8 mouse cellular contexts compared by ENCODE assay signal in the genomic region with DNA sequence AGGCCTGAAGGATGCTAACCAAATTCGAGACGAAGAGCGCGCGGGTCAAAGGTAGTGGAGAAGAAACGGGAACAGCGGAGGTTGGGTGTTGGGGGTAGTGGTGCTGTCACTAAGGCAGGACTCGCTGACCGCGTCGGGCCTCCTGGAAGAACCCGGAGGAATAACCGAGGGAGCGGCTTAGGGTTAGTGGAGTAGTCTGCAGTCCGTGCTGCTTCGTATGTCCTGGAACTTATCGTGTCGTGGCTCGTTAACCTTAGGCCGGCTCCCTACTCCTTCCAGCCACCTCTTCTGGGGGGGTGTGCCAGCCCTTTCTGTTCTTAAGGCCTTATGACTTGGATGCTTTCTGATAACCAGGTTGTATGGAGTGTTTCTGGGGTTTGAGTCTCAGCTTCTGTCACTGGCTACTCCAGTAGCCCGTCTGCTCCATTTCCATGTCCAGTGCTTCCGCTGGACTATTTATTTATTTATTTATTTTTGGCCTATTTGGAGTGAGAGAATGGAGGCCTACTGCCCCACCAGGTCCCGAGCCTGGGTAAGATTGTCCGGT. TPM values are rescaled to one million over a fixed set of nuclear protein-coding genes. Genes with fewer than 3 reads are reported as not detected.
A peak's percentile ranks its signal among the peaks of the same experiment; 100 is the strongest.
DNase-seq lines count a peak whose midpoint lies in the region; ATAC-seq and TF ChIP-seq lines count a peak whose summit lies in the region.

No protein-coding gene starts in this region.

- TF ChIP-seq CTCF in testis, adult 2 months (IDR thresholded peaks at IDR 0.05; ENCODE audit: control insufficient read depth, insufficient read depth, insufficient replicate concordance, low read depth, low read length), result no peak

- ATAC-seq in forebrain, embryonic 11.5 days (replicated peaks; ENCODE audit: low FRiP score), result peak; percentile 79
- peak; percentile 73 for ATAC-seq in liver, embryonic 12.5 days
- ATAC-seq in stomach, embryonic 16.5 days (ENCODE audit: insufficient read depth, low FRiP score), result peak; percentile 75

- no peaks in the 10 kb centered on the region for H3K36me3 ChIP-seq in testis, adult 2 months (ENCODE audit: control insufficient read depth, insufficient read depth, low read length)
- H3K36me3 ChIP-seq in forebrain, embryonic 11.5 days (ENCODE audit: control insufficient read depth, insufficient read depth, low read length), result no peaks in the 10 kb centered on the region; the same call in 1 of the 2 replicates
- H3K36me3 ChIP-seq in liver, embryonic 12.5 days, result peaks cover 34% of the 10 kb centered on the region
- H3K36me3 ChIP-seq in stomach, embryonic 16.5 days (ENCODE audit: control insufficient read depth, insufficient read depth, low read length), result peaks cover 5% of the 10 kb centered on the region; the same call in 1 of the 2 replicates

- H3K4me3 ChIP-seq in testis, adult 2 months (ENCODE audit: control insufficient read depth, low read depth, low read length), result peak overlapping the region; percentile 96
- peak overlapping the region; percentile 78 for H3K4me3 ChIP-seq in forebrain, embryonic 11.5 days (ENCODE audit: low read depth, low read length)
- peak overlapping the region; percentile 84 for H3K4me3 ChIP-seq in liver, embryonic 12.5 days
- H3K4me3 ChIP-seq in stomach, embryonic 16.5 days (replicated peaks; ENCODE audit: low read length), result peak overlapping the region; percentile 76

- H3K4me2 ChIP-seq in forebrain, embryonic 11.5 days (ENCODE audit: low read depth, low read length, severe bottlenecking), result peak overlapping the region; percentile 71
- H3K4me2 ChIP-seq in liver, embryonic 12.5 days, result peak overlapping the region; percentile 76
- peak overlapping the region; percentile 65 for H3K4me2 ChIP-seq in stomach, embryonic 16.5 days (ENCODE audit: low read depth, low read length)

- H3K27me3 ChIP-seq in testis, adult 2 months (ENCODE audit: control insufficient read depth, insufficient read depth, low read length), result no peaks in the 10 kb centered on the region
- no peaks in the 10 kb centered on the region for H3K27me3 ChIP-seq in forebrain, embryonic 11.5 days (ENCODE audit: control insufficient read depth, insufficient read depth, low read length)
- H3K27me3 ChIP-seq in liver, embryonic 12.5 days (replicated peaks), result no peaks in the 10 kb centered on the region
- no peaks in the 10 kb centered on the region for H3K27me3 ChIP-seq in stomach, embryonic 16.5 days (ENCODE audit: control insufficient read depth, insufficient read depth, low read length)

- no peaks in the 10 kb centered on the region; the same call in 1 of the 2 replicates for H3K4me1 ChIP-seq in testis, adult 2 months (ENCODE audit: control insufficient read depth, insufficient read depth, low read length)
- H3K4me1 ChIP-seq in forebrain, embryonic 11.5 days (replicated peaks; ENCODE audit: control insufficient read depth, insufficient read depth, low read length), result no peaks in the 10 kb centered on the region; the same call in 1 of the 2 replicates
- peaks cover 33% of the 10 kb centered on the region for H3K4me1 ChIP-seq in liver, embryonic 12.5 days
- peaks cover 9% of the 10 kb centered on the region for H3K4me1 ChIP-seq in stomach, embryonic 16.5 days (ENCODE audit: control insufficient read depth, insufficient read depth, low read length)

- 3% methylated on average over 24 of the region's 24 CpGs for WGBS in forebrain, embryonic 11.5 days
- 1% methylated on average over 24 of the region's 24 CpGs for WGBS in liver, embryonic 12.5 days (ENCODE audit: insufficient replicate concordance)
- WGBS in stomach, embryonic 16.5 days, result under 1% methylated on average over 24 of the region's 24 CpGs

- H3K9me3 ChIP-seq in forebrain, embryonic 11.5 days (ENCODE audit: control insufficient read depth, low read length), result no peaks in the 10 kb centered on the region
- no peaks in the 10 kb centered on the region for H3K9me3 ChIP-seq in liver, embryonic 12.5 days (replicated peaks)
- no peaks in the 10 kb centered on the region for H3K9me3 ChIP-seq in stomach, embryonic 16.5 days (replicated peaks; ENCODE audit: control insufficient read depth, low read length)

- no peak for DNase-seq in testis, postnatal 10 days (ENCODE audit: low spot score)
- no peak for DNase-seq in forebrain, embryonic 11.5 days (ENCODE audit: low spot score)
- DNase-seq in layer of hippocampus, adult 11-12 months (ENCODE audit: low spot score), result no peak
- no peak for DNase-seq in layer of hippocampus, adult 9-11 months
- no peak for DNase-seq in cerebellum, adult 11 months

- no peak for TF ChIP-seq POLR2A in testis, adult 2 months (IDR thresholded peaks at IDR 0.05; ENCODE audit: control insufficient read depth, low read depth, low read length)

- peak overlapping the region; percentile 84 for H3K27ac ChIP-seq in testis, adult 2 months (ENCODE audit: control insufficient read depth, insufficient read depth, low read depth, low read length)
- no peak overlapping the region; the same call in 1 of the 2 replicates for H3K27ac ChIP-seq in forebrain, embryonic 11.5 days (ENCODE audit: low read depth, low read length)
- H3K27ac ChIP-seq in liver, embryonic 12.5 days, result peak overlapping the region; percentile 77
- H3K27ac ChIP-seq in stomach, embryonic 16.5 days (ENCODE audit: low read length), result peak overlapping the region; percentile 82

- peak overlapping the region; percentile 79 for H3K9ac ChIP-seq in forebrain, embryonic 11.5 days (ENCODE audit: low read length)
- H3K9ac ChIP-seq in liver, embryonic 12.5 days, result peak overlapping the region; percentile 86
- peak overlapping the region; percentile 91 for H3K9ac ChIP-seq in stomach, embryonic 16.5 days (ENCODE audit: low read length)

RNA-seq across cellular contexts. Expression of a gene that starts 0.4 kb away (rescaled TPM):
- polyA plus RNA-seq in testis, adult 2 months (2012; rRNA removed), result 60.5 and 77.9 TPM in 2 replicates
- polyA plus RNA-seq in forebrain, embryonic 11.5 days (2014; fragmentation: Nextera tagmentation; extraction: Ambion mirVana), result 107 and 117 TPM in 2 replicates
- 45.6 and 47.8 TPM in 2 replicates for polyA plus RNA-seq in liver, embryonic 12.5 days (2016; fragmentation: Nextera tagmentation; extraction: Ambion mirVana)
- polyA plus RNA-seq in stomach, embryonic 16.5 days (2015; fragmentation: Nextera tagmentation; extraction: Ambion mirVana), result 132 and 145 TPM in 2 replicates

RNA-seq across cellular contexts. Expression of a gene that starts 0.6 kb away (rescaled TPM):
- 28.1 and 33.1 TPM in 2 replicates for polyA plus RNA-seq in testis, adult 2 months (2012; rRNA removed)
- 182 and 187 TPM in 2 replicates for polyA plus RNA-seq in forebrain, embryonic 11.5 days (2014; fragmentation: Nextera tagmentation; extraction: Ambion mirVana)
- 92.8 and 96.5 TPM in 2 replicates for polyA plus RNA-seq in liver, embryonic 12.5 days (2016; fragmentation: Nextera tagmentation; extraction: Ambion mirVana)
- polyA plus RNA-seq in stomach, embryonic 16.5 days (2015; fragmentation: Nextera tagmentation; extraction: Ambion mirVana), result 238 and 260 TPM in 2 replicates

RNA-seq across cellular contexts. Expression of a gene that starts 25.6 kb away (rescaled TPM):
- polyA plus RNA-seq in testis, adult 2 months (2012; rRNA removed), result 0.24 and 0.33 TPM in 2 replicates
- 6.0 and 7.6 TPM in 2 replicates for polyA plus RNA-seq in forebrain, embryonic 11.5 days (2014; fragmentation: Nextera tagmentation; extraction: Ambion mirVana)
- not detected in 2 replicates for polyA plus RNA-seq in liver, embryonic 12.5 days (2016; fragmentation: Nextera tagmentation; extraction: Ambion mirVana)
- polyA plus RNA-seq in stomach, embryonic 16.5 days (2015; fragmentation: Nextera tagmentation; extraction: Ambion mirVana), result not detected in 2 replicates

RNA-seq across cellular contexts. Expression of a gene that starts 43.6 kb away (rescaled TPM):
- polyA plus RNA-seq in testis, adult 2 months (2012; rRNA removed), result 22.3 and 25.8 TPM in 2 replicates
- polyA plus RNA-seq in forebrain, embryonic 11.5 days (2014; fragmentation: Nextera tagmentation; extraction: Ambion mirVana), result 146 and 150 TPM in 2 replicates
- 55.0 and 56.8 TPM in 2 replicates for polyA plus RNA-seq in liver, embryonic 12.5 days (2016; fragmentation: Nextera tagmentation; extraction: Ambion mirVana)
- polyA plus RNA-seq in stomach, embryonic 16.5 days (2015; fragmentation: Nextera tagmentation; extraction: Ambion mirVana), result 123 and 129 TPM in 2 replicates

RNA-seq across cellular contexts. Expression of a gene that starts 54.7 kb away (rescaled TPM):
- 2.6 and 4.6 TPM in 2 replicates for polyA plus RNA-seq in testis, adult 2 months (2012; rRNA removed)
- 47.0 and 49.3 TPM in 2 replicates for polyA plus RNA-seq in forebrain, embryonic 11.5 days (2014; fragmentation: Nextera tagmentation; extraction: Ambion mirVana)
- 2.3 and 2.6 TPM in 2 replicates for polyA plus RNA-seq in liver, embryonic 12.5 days (2016; fragmentation: Nextera tagmentation; extraction: Ambion mirVana)
- polyA plus RNA-seq in stomach, embryonic 16.5 days (2015; fragmentation: Nextera tagmentation; extraction: Ambion mirVana), result 9.7 and 10.6 TPM in 2 replicates
